Mouse (Mus musculus): Measurements from ENCODE around the gene Cacnb3.

- TF ChIP-seq CTCF (IDR thresholded peaks at IDR 0.05; ENCODE audit: low read depth) (no peak), EP300 (optimal IDR thresholded peaks at IDR 0.05) (no peak)
These were observed 48.2 kb upstream of the Cacnb3 start for GRCm38 (mm10) chr15:98582410-98582809.
